Mouse (Mus musculus): ENCODE results near the gene Sptb.

The Sptb gene

GRCm38 (mm10) chr12:76608241-76608640 lies 102.1 kb downstream of the Sptb start:
- no peak for DNase-seq (ENCODE audit: low spot score in 2 of 2)

- no peak for DNase-seq (ENCODE audit: low spot score in 2 of 2)
Measured at GRCm38 (mm10) chr12:76605837-76606236, 104.5 kb downstream of the Sptb start.

- no peak for DNase-seq (ENCODE audit: low spot score in 2 of 2)
Measured at GRCm38 (mm10) chr12:76604546-76604945, 105.8 kb downstream of the Sptb start.

GRCm38 (mm10) chr12:76603779-76604178 lies 106.6 kb downstream of the Sptb start:
- no peak for DNase-seq (ENCODE audit: low spot score in 2 of 2)

- no peak for DNase-seq (ENCODE audit: low spot score in 2 of 2)
Measured at GRCm38 (mm10) chr12:76598196-76598928, 112.0 kb downstream of the Sptb start.

GRCm38 (mm10) chr12:76597577-76598100 lies 112.7 kb downstream of the Sptb start:
- DNase-seq (ENCODE audit: low spot score in 2 of 2): no peak

- DNase-seq (ENCODE audit: low spot score in 2 of 2): peak; percentile 69 to 80
Measured at GRCm38 (mm10) chr12:76596292-76597023, 113.9 kb downstream of the Sptb start.

- no peak for DNase-seq (ENCODE audit: low spot score in 2 of 2)
Measured at GRCm38 (mm10) chr12:76595830-76596229, 114.5 kb downstream of the Sptb start.

- no peak for DNase-seq (ENCODE audit: low spot score in 2 of 2)
Measured at GRCm38 (mm10) chr12:76594556-76594955, 115.8 kb downstream of the Sptb start.

GRCm38 (mm10) chr12:76593839-76594322 lies 116.5 kb downstream of the Sptb start:
- peak; percentile 78 to 86 for DNase-seq (ENCODE audit: low spot score in 2 of 2)

- no peak for DNase-seq (ENCODE audit: low spot score in 2 of 2)
Measured at GRCm38 (mm10) chr12:76593254-76593653, 117.1 kb downstream of the Sptb start.

GRCm38 (mm10) chr12:76592213-76592612 lies 118.1 kb downstream of the Sptb start:
- DNase-seq (ENCODE audit: low spot score in 2 of 2): no peak

- DNase-seq (ENCODE audit: low spot score in 2 of 2): no peak
Measured at GRCm38 (mm10) chr12:76591037-76591436, 119.3 kb downstream of the Sptb start.

- peak in 1 of 2 experiments; percentile 53 for DNase-seq (ENCODE audit: low spot score in 2 of 2)
Measured at GRCm38 (mm10) chr12:76589531-76589930, 120.8 kb downstream of the Sptb start.

GRCm38 (mm10) chr12:76587357-76587756 lies 123.0 kb downstream of the Sptb start:
- DNase-seq (ENCODE audit: low spot score in 2 of 2): no peak

GRCm38 (mm10) chr12:76585028-76585427 lies 125.3 kb downstream of the Sptb start:
- no peak for DNase-seq (ENCODE audit: low spot score in 2 of 2)

- no peak for DNase-seq (ENCODE audit: low spot score in 2 of 2)
Measured at GRCm38 (mm10) chr12:76583454-76583853, 126.9 kb downstream of the Sptb start.

GRCm38 (mm10) chr12:76582841-76583240 lies 127.5 kb downstream of the Sptb start:
- DNase-seq (ENCODE audit: low spot score in 2 of 2): peak in 1 of 2 experiments; percentile 55

- no peak for DNase-seq (ENCODE audit: low spot score in 2 of 2)
Measured at GRCm38 (mm10) chr12:76582139-76582538, 128.2 kb downstream of the Sptb start.

- no peak for DNase-seq (ENCODE audit: low spot score in 2 of 2)
Measured at GRCm38 (mm10) chr12:76579806-76580205, 130.5 kb downstream of the Sptb start.

- no peak for DNase-seq (ENCODE audit: low spot score in 2 of 2)
Measured at GRCm38 (mm10) chr12:76578465-76578864, 131.9 kb downstream of the Sptb start.

GRCm38 (mm10) chr12:76577858-76578257 lies 132.5 kb downstream of the Sptb start:
- no peak for DNase-seq (ENCODE audit: low spot score in 2 of 2)

- no peak for DNase-seq (ENCODE audit: low spot score in 2 of 2)
Measured at GRCm38 (mm10) chr12:76576806-76577205, 133.5 kb downstream of the Sptb start.
